Mouse (Mus musculus) heart, adult 2 months (tissue): ENCODE data around the gene Olfr1359.
"Not testable (repeated sequence)": the region's sequence is repeated elsewhere in the genome, so short reads cannot be mapped to it uniquely, and the experiment has no call there.

Experiments used
- CTCF ChIP-seq: fragments of 200-600 bp; IDR thresholded peaks from 2 replicates; pipeline ENCODE4 v1.8.1; 2022; ENCODE audit warnings: antibody characterized with exemption, mild to moderate bottlenecking, moderate library complexity
- EP300 ChIP-seq: fragments of 200-500 bp; IDR thresholded peaks from 2 replicates; pipeline ENCODE4 v1.6.1; 2011; ENCODE audit warnings: low read depth, low read length, control low read depth; ENCODE audit not compliant: insufficient read depth
- POLR2A ChIP-seq: fragments of 200-500 bp; IDR thresholded peaks from 2 replicates; pipeline ENCODE4 v1.6.1; 2011; ENCODE audit warnings: mild to moderate bottlenecking, low read depth, low read length, control low read depth; ENCODE audit not compliant: insufficient read depth

- not testable (repeated sequence) for TF ChIP-seq CTCF, EP300
- peak; percentile 87 for TF ChIP-seq POLR2A
Observed at GRCm38 (mm10) chr13:21721757-21722372, 24.0 kb downstream of the Olfr1359 start, which contains the start of gene Hist1h2bm.
